ENCODE assay signal across 1 mouse cellular context in genomic region chr5:30952551-30952950, GRCm38 (mm10).
TF ChIP-seq lines count a peak whose summit lies in the region.

No protein-coding gene starts in this region.

TF ChIP-seq in MEL, 35 proteins besides CTCF, POLR2A, EP300 and RAD21 (continued from another document):
- TF ChIP-seq ZMIZ1 (IDR thresholded peaks at IDR 0.05; ENCODE audit: low read depth, low read length) (peak; percentile 61; the same call in 1 of the 2 replicates), JUND (IDR thresholded peaks at IDR 0.05; ENCODE audit: low read depth, low read length) (no peak), CHD2 (IDR thresholded peaks at IDR 0.05; ENCODE audit: low read length) (no peak), SMC3 (IDR thresholded peaks at IDR 0.05; ENCODE audit: low read depth, low read length) (no peak)
